Mouse (Mus musculus): Measurements from ENCODE around the gene Hip1. TPM values are rescaled to one million over a fixed set of nuclear protein-coding genes. Genes with fewer than 3 reads are reported as not detected.
A peak's percentile ranks its signal among the peaks of the same experiment; 100 is the strongest.

The Hip1 gene
- total RNA-seq, 2 experiments from 2014 or later = 34.6 to 34.8 TPM

DNA sequence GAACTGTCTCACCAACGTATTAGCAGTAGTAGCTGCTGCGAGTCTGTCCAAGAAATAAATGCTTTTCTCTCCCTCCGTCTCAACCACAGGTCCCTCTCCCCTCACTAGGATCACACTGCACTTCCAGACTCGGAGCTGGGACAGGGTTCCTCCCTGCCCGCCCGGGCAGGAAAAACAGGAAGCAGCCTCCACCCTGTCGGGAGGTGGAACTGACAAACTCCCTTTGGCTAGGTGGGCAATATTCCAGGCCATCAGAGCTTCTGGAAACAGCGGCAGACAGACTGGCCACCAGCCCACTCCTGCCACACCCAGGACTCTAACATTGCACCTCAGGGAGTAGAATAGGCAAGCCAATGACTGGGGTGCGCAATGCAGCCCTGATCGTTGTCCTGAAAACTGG is 11.5 kb downstream of the Hip1 start:
- DNase-seq (ENCODE audit: low spot score in 2 of 2) = no peak

DNA sequence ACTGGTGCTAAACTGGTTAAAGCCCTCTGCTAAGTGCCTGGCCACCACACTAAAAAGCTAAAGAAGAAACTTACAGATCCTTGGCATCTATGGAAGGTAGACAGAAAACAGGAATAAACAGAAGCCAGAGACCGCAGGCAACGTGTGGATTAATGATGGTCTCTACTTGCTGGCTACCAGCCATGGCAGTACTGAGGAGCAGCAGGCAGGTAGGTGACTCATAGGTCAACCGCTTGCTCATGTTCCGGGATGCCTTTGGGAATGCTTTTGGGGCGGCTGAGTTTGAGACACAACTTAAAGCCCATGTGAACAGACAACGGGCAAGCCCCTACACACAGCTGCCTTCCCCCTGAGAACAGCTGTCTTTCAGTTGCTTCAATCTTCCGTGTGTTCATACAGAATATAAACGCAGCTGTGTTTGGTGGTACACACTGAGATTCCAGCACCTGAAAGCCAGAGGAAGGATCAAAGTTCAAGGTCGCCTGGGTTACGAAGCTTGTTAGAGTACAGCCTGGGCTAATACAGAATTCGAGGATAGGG is 13.5 kb downstream of the Hip1 start:
- no peak for DNase-seq (ENCODE audit: low spot score in 2 of 2)

DNA sequence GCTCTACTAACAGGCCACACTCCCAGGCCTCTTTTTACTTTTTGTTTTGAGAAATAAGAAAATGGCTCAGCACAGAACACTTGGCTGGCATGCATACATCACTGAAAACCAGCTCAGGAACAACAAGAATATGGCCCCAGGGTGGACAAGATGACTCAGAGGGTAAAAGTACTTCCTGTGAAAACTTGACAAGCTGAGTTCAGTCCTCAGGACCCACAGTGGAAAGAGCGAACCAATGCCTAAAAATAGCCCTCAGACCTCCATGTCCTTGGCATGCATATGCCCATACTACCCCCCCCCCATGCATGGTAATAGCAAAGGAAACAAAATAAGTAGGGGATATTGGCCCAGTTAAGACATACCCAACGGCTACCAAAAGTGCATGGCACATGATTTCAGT is 15.0 kb downstream of the Hip1 start:
- no peak for DNase-seq (ENCODE audit: low spot score in 2 of 2)

DNA sequence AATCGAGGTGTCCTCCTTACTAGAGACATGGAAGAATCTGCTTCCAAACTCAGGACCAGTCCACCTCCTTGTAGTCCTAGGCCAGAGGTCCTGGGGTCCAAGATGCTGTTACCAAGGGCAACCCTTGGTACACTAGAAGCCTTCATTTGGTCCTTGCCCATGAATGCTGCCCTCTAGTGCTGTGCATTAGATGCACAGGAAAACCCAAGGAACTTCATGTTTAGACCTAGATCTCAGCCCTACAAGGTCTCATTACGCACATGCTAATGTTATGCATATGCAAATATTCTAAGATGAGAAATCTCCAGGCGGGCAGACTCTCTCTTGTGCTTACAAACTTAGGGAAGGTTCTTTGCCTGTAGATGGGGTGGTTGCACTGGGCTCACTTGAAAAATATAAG is 15.6 kb downstream of the Hip1 start:
- no peak for DNase-seq (ENCODE audit: low spot score in 2 of 2)

DNA sequence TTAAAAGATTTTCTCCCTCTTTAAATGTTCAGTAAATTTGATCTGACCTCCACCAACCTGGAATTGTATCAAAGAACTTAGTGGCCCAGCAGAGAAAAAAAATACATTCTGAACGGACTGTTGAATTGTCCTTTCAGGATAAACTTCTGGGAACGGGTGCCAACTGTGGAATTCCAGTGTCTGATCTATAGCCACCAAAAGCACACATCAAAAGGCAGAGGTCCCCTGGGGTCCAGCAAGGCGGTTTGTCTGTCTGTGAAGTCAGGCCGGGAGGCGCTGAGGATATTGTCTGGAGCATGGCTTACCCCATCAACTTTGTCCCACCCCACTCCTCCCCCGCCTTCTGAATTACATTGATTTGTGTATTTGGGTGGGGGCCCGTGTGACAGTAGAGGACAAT is 16.9 kb downstream of the Hip1 start:
- DNase-seq (ENCODE audit: low spot score in 2 of 2) = no peak

DNA sequence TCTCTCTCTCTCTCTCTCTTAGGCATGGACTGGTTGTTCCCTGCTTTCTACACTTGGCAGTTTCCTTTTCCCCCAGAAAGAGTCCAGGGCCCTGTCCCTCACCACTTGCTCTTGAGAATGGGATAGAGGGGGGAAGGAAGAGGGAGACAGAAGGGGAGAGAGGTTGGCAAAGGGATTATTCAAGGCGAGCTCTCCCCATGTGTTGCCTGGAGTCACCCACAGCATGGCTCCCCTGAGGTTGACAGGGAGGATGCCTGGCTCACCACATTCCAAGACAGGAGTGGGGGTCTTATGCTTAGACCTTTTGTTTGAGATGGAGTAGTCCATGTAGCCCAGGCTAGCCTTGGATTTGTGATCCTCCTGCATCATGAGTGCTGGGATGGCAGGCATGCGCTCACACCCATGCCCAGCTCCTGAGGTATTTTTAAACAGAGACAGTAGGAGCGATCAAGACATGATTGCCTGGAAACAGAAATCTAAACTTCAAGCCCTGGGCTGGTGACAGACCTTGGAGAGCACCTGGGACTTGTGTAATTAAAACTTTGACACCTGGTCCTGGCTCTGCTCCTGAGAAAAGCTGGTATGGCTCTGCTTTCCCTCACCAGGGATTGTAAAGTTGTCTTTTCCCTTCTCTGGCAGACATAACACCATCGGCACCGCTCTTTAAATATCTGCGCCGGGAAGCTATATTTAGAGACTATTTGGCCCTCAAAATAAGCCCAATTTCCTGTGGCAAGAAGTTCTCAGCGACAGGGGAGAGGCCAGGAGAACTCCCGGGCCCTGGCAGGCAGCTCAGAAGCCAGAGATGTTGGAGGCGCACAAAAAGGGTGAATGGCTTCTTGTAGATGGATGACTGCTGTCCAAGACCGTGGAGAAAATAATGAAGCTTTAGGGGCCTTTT is 20.0 kb downstream of the Hip1 start:
- no peak for DNase-seq (ENCODE audit: low spot score in 2 of 2)

DNA sequence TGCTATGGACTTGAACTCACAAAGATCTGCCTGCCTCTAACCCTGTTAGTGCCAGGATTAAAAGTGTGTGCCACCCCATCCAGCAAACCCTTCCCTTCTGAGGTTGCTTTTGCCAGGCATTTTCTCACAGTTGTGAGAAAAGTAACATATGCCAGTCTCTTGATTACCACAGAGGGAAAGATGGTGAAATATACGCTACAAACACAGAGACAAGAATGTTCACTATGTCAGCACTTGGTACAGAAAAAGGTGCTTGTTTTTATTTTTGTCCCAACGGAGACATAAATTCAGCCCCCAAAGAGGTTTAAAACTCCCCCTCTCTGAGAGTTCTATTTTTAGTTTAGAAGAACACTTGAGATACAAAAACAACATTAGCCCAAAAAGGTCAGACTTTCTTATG is 20.8 kb downstream of the Hip1 start:
- DNase-seq (ENCODE audit: low spot score in 2 of 2) = no peak

DNA sequence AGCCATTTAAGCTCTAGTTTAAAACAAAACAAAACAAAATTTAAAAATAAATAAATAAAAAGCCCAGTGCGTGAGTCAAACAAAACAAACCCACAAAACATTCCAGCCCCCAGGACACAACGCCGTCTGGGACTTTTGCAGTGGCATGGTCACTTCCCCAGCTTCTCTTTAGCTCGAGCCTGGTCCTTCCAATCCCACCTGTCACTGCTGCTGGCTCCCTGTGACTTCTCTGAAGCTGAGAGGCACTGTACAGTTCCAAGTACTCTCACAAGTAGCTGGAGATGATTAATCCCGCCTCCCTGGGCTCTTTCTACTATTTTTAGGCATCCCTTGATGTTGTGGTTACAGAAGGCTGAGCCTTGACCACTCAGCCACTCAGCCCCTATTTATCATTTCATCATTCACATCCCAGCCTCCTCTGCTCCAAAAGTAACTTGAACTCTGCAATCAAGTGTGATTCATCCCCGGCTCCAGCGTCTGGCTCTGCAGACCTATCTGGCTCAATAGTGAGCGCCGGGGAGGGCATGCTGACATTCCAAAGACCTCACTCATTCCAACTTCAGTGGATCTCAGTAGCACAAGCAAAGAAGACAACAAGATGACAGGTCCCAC is 22.7 kb downstream of the Hip1 start:
- no peak for DNase-seq (ENCODE audit: low spot score in 2 of 2)

DNA sequence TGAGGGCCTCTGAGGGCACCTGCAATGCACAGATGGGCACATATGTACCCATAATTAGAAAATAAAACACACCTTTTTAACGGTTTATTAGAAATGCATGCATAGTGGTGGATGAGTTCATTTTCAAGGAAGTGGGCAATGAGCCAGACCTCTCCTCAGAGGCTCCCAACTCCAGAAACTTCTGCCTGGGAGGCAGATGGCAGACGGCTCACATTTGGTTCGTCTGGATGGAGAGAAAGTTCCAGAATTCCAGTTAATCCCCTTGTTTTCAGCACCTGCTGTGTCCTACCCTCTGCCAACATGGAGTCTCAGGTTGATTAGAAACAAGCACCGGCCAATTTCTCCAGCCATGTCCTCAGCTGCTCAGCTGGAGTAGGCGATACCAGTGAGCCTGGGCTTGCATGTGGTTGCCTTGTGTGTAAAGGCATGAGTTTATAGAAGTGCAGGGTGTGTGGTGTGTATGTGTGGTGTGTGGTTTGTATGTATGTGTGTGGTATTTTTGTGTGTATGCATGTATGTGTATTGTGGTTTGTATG is 27.5 kb downstream of the Hip1 start:
- DNase-seq (ENCODE audit: low spot score in 2 of 2) = no peak

DNA sequence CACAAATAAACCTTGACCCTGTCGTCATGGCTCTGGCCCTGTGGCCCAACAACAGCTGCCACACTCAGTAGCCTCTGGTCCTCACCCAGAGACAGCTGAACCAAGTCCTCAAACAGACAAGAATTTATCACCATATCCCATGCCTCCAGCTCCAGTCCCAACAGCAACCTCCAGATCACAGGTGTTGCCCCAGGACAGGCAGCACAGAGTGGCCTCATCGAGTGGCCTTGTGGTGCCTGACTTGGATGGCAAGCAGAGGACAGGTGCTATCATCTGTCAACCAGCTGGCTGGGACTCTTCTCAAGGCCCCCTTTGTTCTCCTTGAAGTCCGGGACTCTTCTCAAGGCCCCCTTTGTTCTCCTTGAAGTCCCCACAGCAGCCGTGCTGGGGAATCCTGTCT is 31.8 kb downstream of the Hip1 start:
- DNase-seq (ENCODE audit: low spot score in 2 of 2) = no peak

DNA sequence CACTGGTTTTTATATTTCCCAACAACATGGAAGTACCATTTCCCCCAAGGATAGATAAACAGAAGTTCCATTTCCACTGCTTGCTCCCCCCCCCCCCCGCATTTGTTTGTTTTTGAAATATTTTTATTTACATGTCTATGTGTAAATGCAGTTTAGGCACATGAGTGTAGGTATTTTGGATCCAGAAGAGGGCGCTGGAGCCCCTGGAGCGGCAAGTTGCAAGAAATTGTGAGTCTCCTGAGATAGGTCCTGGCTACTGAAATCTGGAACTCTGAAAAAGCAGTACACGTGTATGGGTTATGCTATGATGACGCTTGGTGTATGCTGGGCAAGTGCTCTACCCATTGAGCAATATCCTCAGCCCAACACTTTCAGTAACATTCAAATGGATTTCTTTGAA is 33.8 kb downstream of the Hip1 start:
- no peak for DNase-seq (ENCODE audit: low spot score in 2 of 2)

DNA sequence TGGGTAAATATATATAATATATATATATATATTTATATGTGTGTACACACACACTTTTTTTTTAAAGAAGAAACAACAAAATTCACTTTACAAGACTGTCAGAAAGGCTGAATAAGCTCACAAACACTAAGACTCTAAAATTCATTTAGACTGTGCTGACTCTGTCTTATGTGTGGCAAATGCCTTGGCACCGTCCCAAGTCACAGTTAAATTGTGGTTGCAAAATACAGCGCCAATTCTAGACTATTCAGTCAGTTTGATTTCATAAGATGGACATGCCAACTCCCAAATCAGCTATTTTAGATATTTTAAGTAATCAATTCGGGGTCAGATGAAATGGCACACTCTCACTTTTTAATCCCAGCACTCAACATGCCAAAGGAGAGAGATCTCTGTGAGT is 36.6 kb downstream of the Hip1 start:
- DNase-seq (ENCODE audit: low spot score in 2 of 2) = peak in 1 of 2 experiments; percentile 64

DNA sequence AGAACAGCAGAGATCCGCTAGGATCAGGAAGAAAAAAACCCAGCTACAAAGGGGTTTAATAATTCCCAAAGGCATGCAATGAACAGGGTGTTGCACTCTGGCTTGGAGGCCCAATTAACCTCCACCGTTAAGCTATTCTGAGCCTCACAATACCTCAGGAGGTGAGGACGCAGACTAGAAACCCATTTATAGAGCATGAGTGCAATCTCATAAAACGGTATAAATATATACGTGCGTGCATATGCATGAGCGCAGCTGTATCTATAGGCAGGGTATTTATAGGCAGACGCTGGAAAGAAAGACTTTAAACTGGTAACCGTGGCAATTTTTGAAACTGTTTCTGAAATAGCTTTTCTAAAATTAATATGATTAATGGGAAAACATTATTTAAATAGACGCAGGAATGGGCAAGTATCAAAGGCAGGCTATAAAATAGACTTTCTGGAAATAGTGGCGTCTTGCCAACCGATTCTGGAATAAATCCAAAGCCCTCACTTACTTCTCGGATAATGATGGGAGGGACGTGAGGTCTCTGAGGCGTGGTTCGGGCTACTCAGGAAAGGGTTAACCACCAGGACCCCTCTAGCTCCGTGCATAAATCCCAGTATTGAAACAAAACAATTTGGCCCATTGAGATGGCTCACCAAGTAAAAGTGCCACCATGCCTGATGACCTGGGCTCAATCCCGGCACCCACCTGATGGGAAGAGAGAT is 37.2 kb downstream of the Hip1 start:
- no peak for DNase-seq (ENCODE audit: low spot score in 2 of 2)

DNA sequence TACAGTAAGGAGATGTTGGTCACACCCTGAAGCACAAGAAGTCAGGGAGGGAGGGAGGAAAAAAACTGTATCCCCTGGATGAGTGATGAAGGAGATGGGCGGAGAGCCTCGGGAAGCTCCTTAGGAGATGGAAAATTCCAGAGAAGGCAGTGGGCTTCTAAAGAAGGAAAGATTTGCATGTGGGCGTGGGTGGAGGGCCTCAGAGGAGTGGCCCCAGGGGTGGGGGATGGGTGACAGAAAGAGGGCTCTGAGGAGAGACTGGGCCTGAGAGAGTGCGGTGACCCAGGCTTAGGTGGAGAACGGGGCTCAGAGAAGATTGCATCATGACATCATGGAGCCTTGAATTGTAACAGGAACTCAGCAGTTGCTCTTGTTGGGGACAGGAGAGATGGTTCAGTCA is 39.5 kb downstream of the Hip1 start:
- DNase-seq (ENCODE audit: low spot score in 2 of 2) = no peak

DNA sequence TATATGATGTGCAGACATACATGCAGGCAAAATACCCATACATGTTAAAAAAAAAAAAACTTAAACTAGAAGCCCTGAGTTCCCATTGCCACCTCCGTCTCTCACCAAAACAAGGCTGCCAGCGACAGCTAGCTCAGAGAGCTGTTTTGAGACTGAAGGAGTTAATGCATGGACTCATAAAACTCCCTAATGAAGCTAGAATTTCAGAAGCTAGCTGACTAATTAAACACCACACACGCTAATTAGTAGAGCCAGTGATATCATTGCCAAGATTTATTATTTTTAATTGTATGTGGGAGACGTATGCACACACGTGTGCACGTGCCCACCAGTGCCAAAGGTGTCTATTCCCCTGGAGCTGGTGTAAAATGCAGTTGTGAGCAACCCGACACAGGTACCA is 42.0 kb downstream of the Hip1 start:
- DNase-seq (ENCODE audit: low spot score in 2 of 2) = no peak

DNA sequence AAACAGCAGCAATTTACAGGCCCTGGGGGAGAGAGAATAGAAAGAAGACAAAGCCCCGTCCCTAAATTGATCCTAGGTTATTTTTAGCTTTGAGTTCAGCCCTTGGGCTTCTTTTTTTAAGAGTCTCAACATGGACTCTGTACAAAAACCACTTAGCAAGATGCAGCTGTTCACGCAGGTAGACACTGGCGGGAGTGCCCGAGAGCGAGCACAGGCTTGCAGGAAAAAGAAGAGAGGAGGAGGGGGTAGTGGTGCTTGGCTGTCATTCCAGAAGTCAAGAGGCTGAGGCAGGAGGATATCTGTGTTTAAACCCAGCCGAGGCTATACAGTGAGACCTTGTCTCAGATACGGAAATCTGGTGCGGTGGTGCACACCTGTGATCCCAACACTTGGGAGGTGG is 42.9 kb downstream of the Hip1 start:
- DNase-seq (ENCODE audit: low spot score in 2 of 2) = no peak

DNA sequence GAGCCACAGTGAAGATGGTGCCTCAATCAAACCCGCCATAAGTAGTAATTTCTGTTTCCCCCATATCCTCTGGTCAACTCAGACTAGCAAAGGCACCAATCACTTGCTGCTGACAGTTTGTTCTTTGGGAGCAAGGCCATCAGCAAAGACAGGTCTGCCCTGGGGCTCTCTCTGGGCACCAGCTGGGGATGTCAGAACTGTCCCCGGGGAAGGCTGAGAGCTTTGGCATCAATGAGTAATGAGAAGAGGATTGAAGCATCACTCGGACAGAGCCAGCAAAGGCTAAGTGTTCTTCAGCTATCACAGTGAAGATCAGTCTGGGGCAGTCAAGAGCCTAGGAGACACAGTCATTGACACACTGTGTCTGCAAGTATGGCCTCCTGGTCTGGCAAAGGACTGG is 46.0 kb downstream of the Hip1 start:
- no peak for DNase-seq (ENCODE audit: low spot score in 2 of 2)

DNA sequence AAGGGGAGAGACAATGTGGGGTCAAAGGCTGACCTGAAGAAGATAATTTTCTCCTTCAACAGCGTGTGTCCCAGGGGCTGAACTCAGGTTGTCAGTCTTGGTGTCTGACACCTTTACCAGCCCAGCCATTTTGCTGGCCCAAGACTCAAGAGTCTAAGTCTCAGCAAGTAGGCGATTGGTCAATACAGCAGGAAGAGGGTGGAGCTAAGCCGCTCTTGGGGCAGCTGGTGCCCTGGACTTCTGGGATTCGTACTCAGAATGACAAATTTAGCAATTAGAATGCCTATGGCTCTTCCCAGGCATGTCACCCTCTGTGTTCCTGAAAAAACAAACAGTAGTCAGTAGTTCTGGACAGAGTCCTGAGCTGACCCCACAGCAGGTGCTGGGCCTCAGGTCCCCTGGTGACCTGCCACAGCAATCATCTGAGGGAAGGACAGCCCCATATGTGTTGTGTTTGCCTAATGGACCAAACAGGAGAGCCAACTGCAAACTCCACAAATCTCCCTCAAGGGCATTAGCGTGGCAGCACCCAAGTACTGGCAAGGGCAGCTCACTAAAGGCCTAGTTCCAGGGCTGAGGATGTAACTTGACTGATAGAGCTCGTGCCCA is 47.5 kb downstream of the Hip1 start:
- no peak for DNase-seq (ENCODE audit: low spot score in 2 of 2)

DNA sequence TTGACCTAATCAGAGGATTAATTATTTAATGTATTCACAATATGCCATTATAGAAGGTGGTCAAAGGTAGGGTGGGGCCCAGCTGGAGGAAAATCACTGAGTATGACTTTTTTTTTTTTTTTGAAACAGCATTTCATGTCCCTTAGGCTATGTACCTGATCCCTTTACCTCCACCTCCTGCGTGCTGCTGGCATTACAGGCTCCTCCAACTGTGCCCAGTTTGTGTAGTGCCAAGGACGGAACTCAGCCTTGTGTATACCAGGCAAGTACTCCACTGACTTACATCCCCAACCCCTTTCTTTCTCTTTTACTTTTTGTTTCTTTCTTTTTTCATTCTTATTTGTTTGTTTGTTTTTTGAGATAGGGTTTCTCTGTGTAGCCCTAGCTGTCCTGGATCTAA is 48.4 kb downstream of the Hip1 start:
- DNase-seq (ENCODE audit: low spot score in 2 of 2) = no peak

DNA sequence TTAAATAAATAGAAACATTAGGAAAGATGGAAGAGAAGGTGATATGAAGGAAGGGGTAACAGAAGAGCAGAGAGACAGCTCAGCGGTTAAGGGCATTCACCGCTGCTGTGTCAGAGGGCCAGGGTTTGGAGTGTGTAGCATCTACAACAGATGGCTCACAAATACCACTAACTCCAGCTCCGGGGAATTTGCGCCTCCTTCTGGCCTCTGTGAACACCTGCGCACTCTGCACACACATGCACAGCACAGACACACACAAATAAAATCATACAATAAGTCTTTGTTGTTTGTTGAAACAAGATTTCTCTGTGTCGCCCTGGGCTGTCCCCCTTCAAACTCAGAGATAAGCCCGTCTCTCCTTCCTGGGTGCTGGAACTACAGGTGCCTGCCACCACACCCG is 49.4 kb downstream of the Hip1 start:
- DNase-seq (ENCODE audit: low spot score in 2 of 2) = no peak

DNA sequence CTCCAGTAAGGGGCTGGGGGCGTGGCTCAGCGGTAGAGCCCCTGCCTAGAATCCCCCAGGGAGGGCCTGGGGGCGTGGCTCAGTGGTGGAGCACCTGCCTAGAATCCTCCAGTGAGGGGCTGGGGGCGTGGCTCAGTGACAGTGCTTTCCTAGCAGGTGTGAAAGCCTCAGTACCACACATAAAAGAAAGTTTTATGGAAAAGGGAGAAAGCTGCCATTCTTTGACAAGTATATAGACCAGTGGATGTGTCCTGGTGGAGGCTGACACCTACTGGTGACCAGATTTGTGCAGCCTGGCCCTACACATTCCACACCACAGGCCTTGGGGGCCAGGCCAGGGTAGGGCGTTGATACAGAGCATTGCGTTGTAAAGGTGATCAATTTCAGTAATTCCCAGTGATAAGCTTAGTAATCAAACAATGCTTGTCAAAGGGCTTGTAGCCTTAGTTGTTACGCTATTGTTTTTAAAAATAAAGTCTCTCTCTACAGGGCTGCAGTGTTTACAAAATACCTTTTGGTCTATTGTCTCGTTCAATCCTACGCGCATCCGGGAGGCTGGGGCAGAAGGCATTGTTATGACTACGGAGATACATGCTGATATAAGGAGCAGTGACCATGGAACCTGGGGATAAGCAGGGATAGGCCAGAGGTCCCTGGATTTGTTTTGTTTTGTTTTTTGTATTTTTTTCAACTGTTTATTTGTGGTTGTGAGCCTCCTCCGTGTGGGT is 50.6 kb downstream of the Hip1 start:
- DNase-seq (ENCODE audit: low spot score in 2 of 2) = peak in 1 of 2 experiments; percentile 30
